15 mouse cellular contexts compared by ENCODE assay signal in genomic region chr10:21220795-21221194, GRCm38 (mm10).
"Had no signal": no experiment of that assay in that cellular context is flagged by ENCODE, and none has a peak within 500 bp of the region (broad histone marks: within the 10 kb centered on the region; RNA-seq: fewer than 3 reads in every experiment).

No protein-coding gene starts in this region.

- DNase-seq: kidney, adult 11 months; kidney, adult 8-10 months; kidney, postnatal 10 days; kidney, postnatal 36 days; layer of hippocampus, postnatal 36 days; lung, adult 18-20 months; lung, postnatal 10 days; lung, postnatal 4 days; midbrain, embryonic 14.5 days; thymus, postnatal 25 days had no signal

- H3K27ac ChIP-seq: intestine, embryonic 15.5 days; kidney, embryonic 15.5 days; left cerebral cortex, adult 2 months; lung, embryonic 15.5 days had no signal

- ATAC-seq: intestine, embryonic 15.5 days had no signal

- H3K4me2 ChIP-seq: intestine, embryonic 15.5 days; kidney, embryonic 15.5 days; lung, embryonic 15.5 days; midbrain, embryonic 11.5 days had no signal

- H3K9me3 ChIP-seq: intestine, embryonic 15.5 days; kidney, embryonic 15.5 days; lung, embryonic 15.5 days had no signal

- H3K4me3 ChIP-seq: intestine, embryonic 15.5 days; kidney, embryonic 15.5 days; left cerebral cortex, adult 2 months; lung, embryonic 15.5 days had no signal

- H3K36me3 ChIP-seq: intestine, embryonic 15.5 days; kidney, embryonic 15.5 days; lung, embryonic 15.5 days had no signal

- H3K4me1 ChIP-seq: intestine, embryonic 15.5 days; kidney, embryonic 15.5 days; lung, embryonic 15.5 days had no signal

- H3K27me3 ChIP-seq: intestine, embryonic 15.5 days; kidney, embryonic 15.5 days; lung, embryonic 15.5 days had no signal

- H3K9ac ChIP-seq: intestine, embryonic 15.5 days; kidney, embryonic 15.5 days; lung, embryonic 15.5 days had no signal
